Mouse (Mus musculus) lung, embryonic 14.5 days (tissue): ENCODE measurements around the gene Ak3. TPM values are rescaled to one million over a fixed set of nuclear protein-coding genes. Genes with fewer than 3 reads are reported as not detected.

ENCODE experiments used
- ATAC-seq: fragments of 200-750 bp; cut with Nextera tagmentation; 2 replicates; pipeline ENCODE4 v1.8.0; 2017; ENCODE audit warnings: mild to moderate bottlenecking, moderate TSS enrichment, moderate library complexity; ENCODE audit not compliant: insufficient read depth
- DNase-seq: peaks from one replicate; pipeline ENCODE4 v3.0.0-alpha.2; 2015
- H3K27ac ChIP-seq: fragments of 300-500 bp; sonication (generic); 2 replicates; pipeline ENCODE4 v1.5.1; 2014; ENCODE audit warnings: low read depth, mild to moderate bottlenecking, moderate library complexity
- H3K27me3 ChIP-seq: fragments of 300-500 bp; sonication (generic); 2 replicates; pipeline ENCODE4 v1.6.1; 2014; ENCODE audit warnings: low read length, control low read depth; ENCODE audit not compliant: insufficient read depth
- H3K36me3 ChIP-seq: fragments of 300-500 bp; sonication (generic); 2 replicates; pipeline ENCODE4 v1.6.1; 2014; ENCODE audit warnings: control low read depth; ENCODE audit not compliant: insufficient read depth
- H3K4me1 ChIP-seq: fragments of 300-500 bp; sonication (generic); 2 replicates; pipeline ENCODE4 v1.6.1; 2014; ENCODE audit warnings: antibody characterized with exemption, control low read depth; ENCODE audit not compliant: insufficient read depth
- H3K4me2 ChIP-seq: fragments of 300-500 bp; sonication (generic); 2 replicates; pipeline ENCODE4 v1.6.1; 2014; ENCODE audit warnings: mild to moderate bottlenecking
- H3K4me3 ChIP-seq: fragments of 300-500 bp; sonication (generic); 2 replicates; pipeline ENCODE4 v1.5.1; 2014; ENCODE audit warnings: low read depth, low read length
- H3K9ac ChIP-seq: fragments of 300-500 bp; sonication (generic); 2 replicates; pipeline ENCODE4 v1.6.1; 2014
- H3K9me3 ChIP-seq: fragments of 300-500 bp; sonication (generic); 2 replicates; pipeline ENCODE4 v1.6.1; 2016; ENCODE audit warnings: low read depth, low read length, control low read depth
- CTCF ChIP-seq: IDR thresholded peaks from 2 replicates; pipeline ENCODE4 v1.5.1; 2016; ENCODE audit warnings: antibody characterized with exemption, low read depth
- WGBS: fragments of 180-500 bp; shearing (Covaris S2); extraction: QIAGEN DNeasy Blood & Tissue Kit; methylation state at CpG from one replicate; pipeline ENCODE4 v1.1.7; 2014; 5-methylcytosine and 5-hydroxymethylcytosine counted together
- polyA plus RNA-seq: library from polyadenylated mRNA; unstranded; fragments of >200 nt; fragmentation: Nextera tagmentation; extraction: Ambion mirVana; gene quantifications from 2 replicates; pipeline ENCODE4 v1.2.1, GENCODE M21; 2014

Ak3 gene
- polyA plus RNA-seq, 1 experiment from 2014 or later = 67.1 TPM

DNA sequence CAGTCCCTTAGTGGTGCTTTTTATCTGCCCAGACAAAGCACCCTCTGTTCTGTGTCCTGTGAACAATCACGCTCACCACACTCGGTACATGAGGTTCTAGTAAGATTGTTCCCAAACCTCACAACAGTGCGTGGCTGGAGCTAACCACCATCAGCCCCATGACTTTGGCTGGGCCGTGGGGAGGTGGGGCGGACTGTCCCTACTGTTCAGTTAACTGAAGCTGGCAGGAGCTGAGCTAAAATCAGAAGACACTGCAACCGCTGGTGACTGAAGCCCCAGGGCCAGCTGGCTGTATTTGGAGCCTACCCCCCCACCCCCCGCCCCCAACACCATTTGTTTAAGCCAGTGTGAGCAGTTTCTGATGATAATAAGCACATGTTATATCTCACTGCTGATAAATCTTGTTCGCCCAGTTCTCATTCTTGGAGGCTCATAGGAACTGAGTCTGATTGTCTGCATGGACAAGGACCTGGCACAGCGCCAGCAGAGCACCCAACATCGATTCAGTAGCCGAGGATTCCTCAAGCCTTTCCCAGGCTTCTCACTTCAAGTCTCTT, 23.3 kb downstream of the Ak3 start:
- Histone ChIP-seq H3K9me3 (no peaks in the 10 kb centered on the region), H3K27ac (no peak overlapping the region), H3K4me2 (no peak overlapping the region), H3K4me3 (no peak overlapping the region), H3K27me3 (no peaks in the 10 kb centered on the region), H3K9ac (no peak overlapping the region), H3K36me3 (peaks cover 62% of the 10 kb centered on the region), H3K4me1 (no peaks in the 10 kb centered on the region; the same call in 1 of the 2 replicates)
- 49% methylated on average over 11 of the region's 11 CpGs for WGBS
- ATAC-seq (peak; percentile 79), DNase-seq (peak; percentile 60)
- TF ChIP-seq CTCF = no peak

- H3K36me3 ChIP-seq = peaks cover 85% of the 10 kb centered on the region
- no peaks in the 10 kb centered on the region; the same call in 1 of the 2 replicates for H3K4me1 ChIP-seq
- no peak overlapping the region for H3K27ac ChIP-seq
- ATAC-seq = no peak
- no peak overlapping the region for H3K4me2 ChIP-seq
- H3K9me3 ChIP-seq = no peaks in the 10 kb centered on the region
- WGBS = 89% methylated on average over 7 of the region's 7 CpGs
- H3K4me3 ChIP-seq = no peak overlapping the region
- H3K27me3 ChIP-seq = no peaks in the 10 kb centered on the region
- H3K9ac ChIP-seq = no peak overlapping the region
- DNase-seq = no peak
- TF ChIP-seq CTCF = no peak
Observed at GRCm38 (mm10) chr19:29021754-29022345, 25.9 kb downstream of the Ak3 start.

DNA sequence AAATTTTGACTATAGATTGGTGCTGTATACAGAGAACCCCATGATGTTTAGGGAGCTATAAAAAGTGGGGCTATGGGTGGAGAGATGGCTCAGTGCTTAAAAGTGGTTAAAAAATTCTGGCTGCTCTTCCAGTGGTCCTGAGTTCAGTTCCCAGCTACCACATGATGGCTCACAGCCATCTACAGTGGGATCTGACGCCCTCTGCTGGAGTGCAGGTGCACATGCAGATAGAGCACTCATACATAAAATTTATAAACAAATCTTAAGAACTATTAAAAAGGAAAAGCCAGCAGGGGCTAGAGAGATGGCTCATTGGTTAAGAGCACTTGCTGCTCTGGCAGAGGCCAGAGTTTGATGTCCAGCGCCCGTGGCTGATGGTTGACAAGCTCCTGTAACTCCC, 28.1 kb downstream of the Ak3 start:
- peaks cover 85% of the 10 kb centered on the region for H3K36me3 ChIP-seq
- WGBS = 96% methylated on average over 3 of the region's 3 CpGs
- peak; percentile 33; the same call in 1 of the 2 replicates for TF ChIP-seq CTCF

GRCm38 (mm10) chr19:29016786-29017185, 31.0 kb downstream of the Ak3 start:
- no peak for DNase-seq
- H3K4me3 ChIP-seq = no peak overlapping the region
- no peaks in the 10 kb centered on the region for H3K4me1 ChIP-seq
- H3K27me3 ChIP-seq = no peaks in the 10 kb centered on the region
- no peak for TF ChIP-seq CTCF
- H3K27ac ChIP-seq = no peak overlapping the region
- H3K36me3 ChIP-seq = peaks cover 82% of the 10 kb centered on the region
- no peaks in the 10 kb centered on the region for H3K9me3 ChIP-seq
- 54% methylated on average over 5 of the region's 5 CpGs for WGBS
- no peak for ATAC-seq
- no peak overlapping the region for H3K9ac ChIP-seq
- no peak overlapping the region for H3K4me2 ChIP-seq

More for the DNA sequence above, 28.1 kb downstream of the Ak3 start:
- Histone ChIP-seq H3K9me3 (no peaks in the 10 kb centered on the region), H3K27me3 (no peaks in the 10 kb centered on the region), H3K9ac (no peak overlapping the region), H3K4me2 (no peak overlapping the region), H3K4me3 (no peak overlapping the region), H3K27ac (no peak overlapping the region), H3K4me1 (no peaks in the 10 kb centered on the region; the same call in 1 of the 2 replicates)
- ATAC-seq (no peak), DNase-seq (no peak)

- Histone ChIP-seq H3K4me2 (no peak overlapping the region), H3K27me3 (no peaks in the 10 kb centered on the region), H3K9me3 (no peaks in the 10 kb centered on the region), H3K4me1 (no peaks in the 10 kb centered on the region), H3K9ac (no peak overlapping the region), H3K36me3 (peaks cover 82% of the 10 kb centered on the region), H3K27ac (no peak overlapping the region), H3K4me3 (no peak overlapping the region)
- DNase-seq = no peak
- no peak for ATAC-seq
- 78% methylated on average over 5 of the region's 5 CpGs for WGBS
- no peak for TF ChIP-seq CTCF
Observed at GRCm38 (mm10) chr19:29016204-29016765, 31.5 kb downstream of the Ak3 start.

- no peaks in the 10 kb centered on the region for H3K4me1 ChIP-seq
- no peak overlapping the region for H3K4me3 ChIP-seq
- ATAC-seq (no peak), DNase-seq (no peak)
- no peak overlapping the region for H3K27ac ChIP-seq
- H3K4me2 ChIP-seq = no peak overlapping the region
- H3K36me3 ChIP-seq = peaks cover 79% of the 10 kb centered on the region
- no peak overlapping the region for H3K9ac ChIP-seq
- WGBS = 83% methylated on average over 8 of the region's 8 CpGs
- no peak for TF ChIP-seq CTCF
- no peaks in the 10 kb centered on the region for H3K27me3 ChIP-seq
- H3K9me3 ChIP-seq = no peaks in the 10 kb centered on the region
Observed at GRCm38 (mm10) chr19:29015410-29016203, 32.2 kb downstream of the Ak3 start.
